Mouse (Mus musculus) midbrain, embryonic 11.5 days (tissue): ENCODE results near the gene Mef2c. TPM values are rescaled to one million over a fixed set of nuclear protein-coding genes. Genes with fewer than 3 reads are reported as not detected.

Experiments
- ATAC-seq: fragments of 200-750 bp; cut with Nextera tagmentation; 2 replicates; pipeline ENCODE4 v1.8.0; 2017; ENCODE audit warnings: moderate TSS enrichment, moderate library complexity; ENCODE audit not compliant: low FRiP score
- DNase-seq: peaks from one replicate; pipeline ENCODE4 v3.0.0; 2015; ENCODE audit warnings: low spot score; ENCODE audit errors: missing footprints
- H3K27ac ChIP-seq: fragments of 300-500 bp; sonication (generic); 2 replicates; pipeline ENCODE4 v1.5.1; 2014; ENCODE audit warnings: low read depth, low read length
- H3K27me3 ChIP-seq: fragments of 300-500 bp; sonication (generic); 2 replicates; pipeline ENCODE4 v1.6.1; 2014; ENCODE audit warnings: mild to moderate bottlenecking, low read length, moderate library complexity, mixed read lengths; ENCODE audit not compliant: control insufficient read depth, insufficient read depth
- H3K36me3 ChIP-seq: fragments of 300-500 bp; sonication (generic); 2 replicates; pipeline ENCODE4 v1.6.1; 2014; ENCODE audit warnings: mild to moderate bottlenecking, low read length, moderate library complexity, mixed read lengths; ENCODE audit not compliant: control insufficient read depth, insufficient read depth
- H3K4me1 ChIP-seq: fragments of 300-500 bp; sonication (generic); 2 replicates; pipeline ENCODE4 v1.6.1; 2014; ENCODE audit warnings: low read length; ENCODE audit not compliant: control insufficient read depth, insufficient read depth
- H3K4me2 ChIP-seq: fragments of 300-500 bp; sonication (generic); 2 replicates; pipeline ENCODE4 v1.6.1; 2014; ENCODE audit warnings: mild to moderate bottlenecking, moderate library complexity
- H3K4me3 ChIP-seq: fragments of 300-500 bp; sonication (generic); 2 replicates; pipeline ENCODE4 v1.5.1; 2014; ENCODE audit warnings: low read depth, low read length
- H3K9ac ChIP-seq: fragments of 300-500 bp; sonication (generic); 2 replicates; pipeline ENCODE4 v1.6.1; 2014; ENCODE audit warnings: low read length
- H3K9me3 ChIP-seq: fragments of 300-500 bp; sonication (generic); 2 replicates; pipeline ENCODE4 v1.6.1; 2016; ENCODE audit warnings: low read length; ENCODE audit not compliant: control insufficient read depth
- WGBS: fragments of 180-500 bp; shearing (Covaris S2); extraction: QIAGEN DNeasy Blood & Tissue Kit; methylation state at CpG from one replicate; pipeline ENCODE4 v1.1.7; 2014; 5-methylcytosine and 5-hydroxymethylcytosine counted together
- polyA plus RNA-seq: library from polyadenylated mRNA; unstranded; fragments of >200 nt; fragmentation: Nextera tagmentation; extraction: Ambion mirVana; gene quantifications from 2 replicates; pipeline ENCODE4 v1.2.1, GENCODE M21; 2014

Gene Mef2c
- polyA plus RNA-seq, 1 experiment from 2014 or later, result 11.7 TPM

DNA sequence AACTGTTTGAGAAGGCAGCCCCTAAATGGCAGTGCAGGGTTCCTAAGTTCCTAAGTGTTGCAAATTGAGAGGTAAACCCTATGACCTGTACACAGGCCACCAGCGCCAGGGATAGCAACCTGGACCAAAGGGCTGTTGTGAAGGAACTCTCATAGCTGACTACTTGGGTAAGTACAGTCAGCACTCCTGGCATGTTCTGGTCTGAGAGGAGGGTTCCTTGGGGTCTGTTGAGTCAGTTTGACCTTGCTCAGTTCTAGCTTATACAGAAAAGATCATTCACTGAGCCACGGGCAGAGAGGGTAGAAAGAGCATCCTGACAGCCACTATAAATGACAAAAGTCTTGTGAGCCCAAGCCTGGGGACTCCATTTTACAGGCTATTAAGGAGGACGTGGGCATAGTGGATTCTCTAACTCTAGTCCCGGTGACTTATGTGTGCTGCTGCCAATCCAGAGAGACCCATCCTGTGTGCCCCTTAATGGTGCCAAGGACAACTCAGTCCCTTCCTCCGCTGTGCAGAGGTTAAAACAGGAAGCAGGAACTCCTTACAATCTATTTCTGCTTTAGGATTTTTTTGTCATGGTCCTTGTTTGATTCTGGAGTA is 209.0 kb downstream of the Mef2c start:
- H3K4me2 ChIP-seq, result no peak overlapping the region
- H3K4me3 ChIP-seq, result no peak overlapping the region
- H3K9me3 ChIP-seq, result no peaks in the 10 kb centered on the region
- DNase-seq (peak; percentile 89), ATAC-seq (no peak)
- H3K27ac ChIP-seq, result no peak overlapping the region
- peaks cover 48% of the 10 kb centered on the region for H3K27me3 ChIP-seq
- H3K4me1 ChIP-seq, result peaks cover 17% of the 10 kb centered on the region
- H3K9ac ChIP-seq, result no peak overlapping the region
- no peaks in the 10 kb centered on the region for H3K36me3 ChIP-seq
- 15% methylated on average over 5 of the region's 5 CpGs for WGBS

DNA sequence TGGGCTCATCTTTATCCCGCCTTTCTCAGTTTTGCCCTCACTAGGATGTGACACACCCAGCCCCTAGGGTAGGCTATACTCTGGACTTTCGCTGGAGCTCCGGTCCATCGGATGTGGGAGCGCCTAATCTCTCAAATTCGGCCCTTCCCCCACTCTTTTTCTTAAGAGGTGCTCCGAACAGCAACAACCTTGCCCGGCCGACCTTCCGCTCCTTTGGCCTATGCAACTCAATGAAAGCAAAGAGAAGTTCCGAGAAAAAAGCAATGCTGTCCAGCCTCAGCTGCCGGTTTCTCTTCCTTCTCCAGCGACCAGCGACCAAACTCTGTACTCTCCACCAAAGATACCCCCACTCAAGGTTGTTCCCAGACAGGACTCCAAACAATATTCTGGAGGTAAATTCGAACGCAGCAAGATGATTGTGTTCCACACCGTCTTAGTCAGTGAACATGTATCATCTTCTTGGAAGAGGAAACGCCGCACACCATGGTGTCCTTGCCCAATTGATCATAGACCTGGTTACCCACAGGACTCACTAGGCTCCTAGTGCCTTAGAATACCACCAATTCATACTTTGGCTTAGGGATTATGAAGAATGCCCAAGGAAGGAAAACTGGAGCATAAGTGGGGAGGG is 209.9 kb downstream of the Mef2c start:
- no peak overlapping the region for H3K27ac ChIP-seq
- no peaks in the 10 kb centered on the region for H3K36me3 ChIP-seq
- H3K27me3 ChIP-seq, result peaks cover 57% of the 10 kb centered on the region
- peak overlapping the region; percentile 41 for H3K4me2 ChIP-seq
- peaks cover 17% of the 10 kb centered on the region for H3K4me1 ChIP-seq
- H3K9ac ChIP-seq, result 0 out of 2 replicates have a peak overlapping the region, but pooled peaks have one; percentile 16
- 2% methylated on average over 19 of the region's 19 CpGs for WGBS
- no peak for ATAC-seq
- H3K4me3 ChIP-seq, result peak overlapping the region; percentile 7; the same call in 1 of the 2 replicates
- H3K9me3 ChIP-seq, result no peaks in the 10 kb centered on the region
- DNase-seq, result peak; percentile 95

DNA sequence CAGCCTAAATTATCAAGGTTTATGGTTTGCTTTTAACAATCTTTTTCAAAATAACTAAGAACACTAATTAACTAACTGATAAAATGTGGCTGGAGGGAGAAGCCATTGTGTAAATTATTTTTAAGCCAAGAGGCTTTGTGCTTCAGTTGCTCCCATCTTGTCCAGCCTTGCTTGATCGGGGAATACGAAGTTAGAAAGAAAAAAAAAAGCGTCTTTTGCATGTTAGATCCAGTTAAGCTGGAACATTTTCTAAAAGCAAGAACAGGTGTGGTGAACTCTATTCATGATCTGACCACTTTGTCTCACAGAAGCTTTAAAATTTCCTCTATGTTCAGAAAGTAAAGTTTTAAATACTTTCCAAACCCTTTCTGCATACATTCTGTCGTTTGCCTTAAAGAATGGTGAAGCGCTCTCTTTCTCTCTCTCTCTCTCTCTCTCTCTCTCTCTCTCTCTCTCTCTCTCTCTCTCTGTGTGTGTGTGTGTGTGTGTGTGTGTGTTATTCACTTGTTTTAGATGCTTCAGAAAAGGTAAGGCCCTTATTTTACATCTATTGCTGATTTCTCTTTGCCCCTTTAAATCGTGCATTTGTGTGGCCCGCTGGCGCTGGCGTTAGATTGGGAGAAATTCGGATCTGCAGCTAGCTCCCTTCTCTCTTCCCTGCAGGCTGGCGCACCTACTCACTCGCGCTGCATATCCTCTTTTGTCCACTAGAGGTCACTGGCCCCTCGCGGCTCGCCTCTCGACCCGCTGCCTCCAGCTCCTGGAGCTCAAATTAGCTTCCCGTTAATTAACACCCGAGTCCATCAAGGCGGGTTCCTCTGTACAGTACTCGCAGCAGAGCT is 210.9 kb downstream of the Mef2c start:
- WGBS, result under 1% methylated on average over 22 of the region's 22 CpGs
- peak overlapping the region; percentile 64 for H3K9ac ChIP-seq
- H3K4me1 ChIP-seq, result peaks cover 17% of the 10 kb centered on the region
- peaks cover 65% of the 10 kb centered on the region for H3K27me3 ChIP-seq
- peak; percentile 99 for DNase-seq
- H3K36me3 ChIP-seq, result no peaks in the 10 kb centered on the region
- no peak overlapping the region; the same call in 1 of the 2 replicates for H3K27ac ChIP-seq
- no peaks in the 10 kb centered on the region for H3K9me3 ChIP-seq
- H3K4me2 ChIP-seq, result peak overlapping the region; percentile 54
- ATAC-seq, result peak; percentile 73
- peak overlapping the region; percentile 37 for H3K4me3 ChIP-seq

DNA sequence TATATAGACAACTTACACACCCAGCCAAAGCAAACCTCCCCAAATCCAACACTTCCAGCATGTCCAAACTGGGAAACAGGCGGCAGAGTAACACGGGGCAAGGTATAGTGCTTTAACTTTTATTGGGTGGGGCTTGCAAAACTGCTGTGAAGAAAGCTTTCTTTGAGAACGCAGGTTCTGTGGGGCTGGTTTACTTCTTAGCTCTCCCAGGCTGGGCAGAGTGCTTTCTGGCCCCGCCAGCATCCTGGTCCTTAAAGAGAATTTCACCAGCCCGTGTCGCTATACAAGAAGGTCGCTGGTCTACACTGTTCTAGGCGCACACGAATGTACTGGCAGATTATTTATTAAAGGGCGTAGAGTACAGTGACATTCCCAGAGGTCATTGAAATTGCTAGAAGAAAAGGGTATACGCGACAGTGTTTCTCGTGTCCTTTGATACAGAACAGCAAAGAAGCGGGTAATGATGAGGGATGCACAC is 211.5 kb downstream of the Mef2c start:
- H3K9ac ChIP-seq, result peak overlapping the region; percentile 64
- peaks cover 21% of the 10 kb centered on the region for H3K4me1 ChIP-seq
- peak overlapping the region; percentile 8; the same call in 1 of the 2 replicates for H3K27ac ChIP-seq
- under 1% methylated on average over 14 of the region's 14 CpGs for WGBS
- ATAC-seq (peak; percentile 48), DNase-seq (no peak)
- H3K9me3 ChIP-seq, result no peaks in the 10 kb centered on the region
- peak overlapping the region; percentile 37 for H3K4me3 ChIP-seq
- peaks cover 66% of the 10 kb centered on the region for H3K27me3 ChIP-seq
- H3K4me2 ChIP-seq, result peak overlapping the region; percentile 54
- no peaks in the 10 kb centered on the region for H3K36me3 ChIP-seq

DNA sequence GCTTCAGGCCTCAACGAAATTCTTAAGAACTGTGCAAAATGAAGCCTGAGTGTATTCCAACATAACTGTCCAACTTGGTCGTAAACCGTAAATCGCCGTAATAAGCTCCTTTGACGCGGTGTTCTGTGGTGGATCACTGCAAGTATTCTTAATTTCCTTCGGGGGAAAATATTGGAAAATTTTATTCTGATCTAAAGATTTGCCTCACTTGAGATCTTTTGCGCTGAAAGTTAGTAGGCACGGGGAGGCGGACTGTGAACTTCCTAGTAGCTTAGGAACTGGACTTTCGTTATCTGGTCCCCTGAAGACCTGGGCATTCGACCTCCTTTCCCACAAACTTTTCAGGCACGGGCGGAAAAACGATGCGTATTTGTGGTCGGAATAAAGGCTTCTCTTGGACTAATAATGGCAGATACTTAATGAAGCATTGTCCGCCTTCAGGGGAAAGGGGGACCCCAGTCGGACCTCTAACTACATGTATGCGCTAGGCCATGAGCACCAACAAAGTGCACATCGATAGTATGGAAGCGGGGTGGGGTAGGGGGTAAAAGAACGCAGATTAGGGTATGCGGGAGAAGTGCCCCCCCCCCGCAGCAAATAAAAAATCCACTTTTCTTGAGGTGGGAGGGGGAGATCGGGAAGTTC is 212.3 kb downstream of the Mef2c start:
- ATAC-seq (no peak), DNase-seq (peak; percentile 97)
- Histone ChIP-seq H3K27me3 (peaks cover 69% of the 10 kb centered on the region), H3K27ac (no peak overlapping the region), H3K36me3 (no peaks in the 10 kb centered on the region), H3K9me3 (no peaks in the 10 kb centered on the region), H3K4me2 (peak overlapping the region; percentile 54), H3K4me3 (peak overlapping the region; percentile 37), H3K9ac (peak overlapping the region; percentile 64), H3K4me1 (peaks cover 24% of the 10 kb centered on the region)
- WGBS, result 2% methylated on average over 27 of the region's 27 CpGs
